In the genomic region with DNA sequence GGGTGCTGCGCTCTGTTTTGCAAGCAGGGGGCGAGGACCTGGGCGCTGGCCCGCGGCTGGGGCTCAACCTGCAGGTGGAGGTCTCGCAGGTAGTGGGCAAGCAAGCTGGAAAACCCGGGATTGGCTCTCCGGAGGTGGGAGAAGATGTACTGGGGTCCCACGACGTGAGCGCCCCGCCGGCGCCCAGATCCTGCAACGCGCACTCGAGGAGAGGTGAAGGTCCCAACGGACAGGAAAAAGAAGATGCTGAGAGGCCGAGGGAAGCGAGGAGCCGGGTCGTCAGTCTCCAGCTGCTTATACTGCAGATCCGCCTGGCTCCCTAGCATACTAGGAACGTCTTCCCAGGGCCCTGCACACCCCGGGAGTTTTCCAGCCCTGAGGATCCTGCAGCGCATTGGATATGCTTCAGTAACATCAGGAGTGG, we compare ENCODE assay signal across 8 mouse cellular contexts. TPM values are rescaled to one million over a fixed set of nuclear protein-coding genes. Genes with fewer than 3 reads are reported as not detected.
A peak's percentile ranks its signal among the peaks of the same experiment; 100 is the strongest.
DNase-seq lines count a peak whose midpoint lies in the region; ATAC-seq and TF ChIP-seq lines count a peak whose summit lies in the region.

No protein-coding gene starts in this region.

- no peaks in the 10 kb centered on the region for H3K27me3 ChIP-seq in heart, embryonic 10.5 days (ENCODE audit: insufficient read depth, poor library complexity, severe bottlenecking)
- no peaks in the 10 kb centered on the region for H3K27me3 ChIP-seq in spleen, adult 2 months (ENCODE audit: control insufficient read depth, insufficient read depth, low read length)
- H3K27me3 ChIP-seq in intestine, embryonic 15.5 days (replicated peaks) = no peaks in the 10 kb centered on the region
- no peaks in the 10 kb centered on the region for H3K27me3 ChIP-seq in myocyte (ENCODE audit: control insufficient read depth, insufficient read depth, insufficient read length)

- TF ChIP-seq POLR2A in spleen, adult 2 months (IDR thresholded peaks at IDR 0.05; ENCODE audit: low read depth, low read length) = no peak
- no peak for TF ChIP-seq POLR2A in myocyte (IDR thresholded peaks at IDR 0.05; ENCODE audit: insufficient read length, low read depth)

- H3ac ChIP-seq in myocyte (ENCODE audit: control insufficient read depth, insufficient read length) = peak overlapping the region; percentile 66

- H3K4me2 ChIP-seq in intestine, embryonic 15.5 days (replicated peaks) = peak overlapping the region; percentile 87
- H3K4me2 ChIP-seq in myocyte (ENCODE audit: low read depth) = peak overlapping the region; percentile 85

- peaks cover 39% of the 10 kb centered on the region for H3K79me2 ChIP-seq in myocyte (ENCODE audit: control insufficient read depth, insufficient read depth)

- ATAC-seq in intestine, embryonic 15.5 days = peak; percentile 34

- H3K36me3 ChIP-seq in heart, embryonic 10.5 days = 0 out of 2 replicates have a peak, but pooled peaks cover 3% of the 10 kb centered on the region
- H3K36me3 ChIP-seq in spleen, adult 2 months (ENCODE audit: control insufficient read depth, insufficient read depth, low read length) = no peaks in the 10 kb centered on the region
- H3K36me3 ChIP-seq in intestine, embryonic 15.5 days = no peaks in the 10 kb centered on the region
- H3K36me3 ChIP-seq in myocyte (ENCODE audit: control insufficient read depth, insufficient read depth) = no peaks in the 10 kb centered on the region

- peaks cover 17% of the 10 kb centered on the region for H3K4me1 ChIP-seq in heart, embryonic 10.5 days
- peaks cover 4% of the 10 kb centered on the region; the same call in 1 of the 2 replicates for H3K4me1 ChIP-seq in spleen, adult 2 months (ENCODE audit: control insufficient read depth, insufficient read depth, insufficient read length)
- H3K4me1 ChIP-seq in intestine, embryonic 15.5 days (replicated peaks) = peaks cover 11% of the 10 kb centered on the region

- H3K9me3 ChIP-seq in heart, embryonic 10.5 days = no peaks in the 10 kb centered on the region
- no peaks in the 10 kb centered on the region for H3K9me3 ChIP-seq in intestine, embryonic 15.5 days

- no peak for TF ChIP-seq CTCF in spleen, adult 2 months (IDR thresholded peaks at IDR 0.05; ENCODE audit: extremely low read depth, insufficient read depth, insufficient read length, insufficient replicate concordance)

- DNase-seq in heart, embryonic 10.5 days (ENCODE audit: low spot score) = no peak
- DNase-seq in heart, adult 8-10 months (ENCODE audit: low spot score) = no peak
- DNase-seq in spleen, adult 2 months (ENCODE audit: low read depth in 1 of 2, low spot score in 2 of 2) = no peak
- DNase-seq in spleen, postnatal 36 days (ENCODE audit: low spot score in 2 of 2) = no peak
- no peak for DNase-seq in thymus, postnatal 14 days
- DNase-seq in cerebellum, adult 8-10 months = no peak

- peak overlapping the region; percentile 96 for H3K4me3 ChIP-seq in heart, embryonic 10.5 days
- peak overlapping the region; percentile 61 for H3K4me3 ChIP-seq in spleen, adult 2 months (ENCODE audit: extremely low read depth, insufficient read depth, insufficient read length)
- H3K4me3 ChIP-seq in intestine, embryonic 15.5 days (replicated peaks) = peak overlapping the region; percentile 99
- H3K4me3 ChIP-seq in myocyte = peak overlapping the region; percentile 29

- H3K27ac ChIP-seq in heart, embryonic 10.5 days = peak overlapping the region; percentile 99
- no peak overlapping the region for H3K27ac ChIP-seq in spleen, adult 2 months (ENCODE audit: insufficient read depth, low read length)
- peak overlapping the region; percentile 71 for H3K27ac ChIP-seq in intestine, embryonic 15.5 days

- H3K9ac ChIP-seq in intestine, embryonic 15.5 days = peak overlapping the region; percentile 56

- WGBS in heart, embryonic 10.5 days = under 1% methylated on average over 26 of the region's 26 CpGs
- 2% methylated on average over 26 of the region's 26 CpGs for WGBS in spleen, adult 2 months
- under 1% methylated on average over 26 of the region's 26 CpGs for WGBS in intestine, embryonic 15.5 days

TF ChIP-seq in myocyte, 11 proteins besides CTCF, POLR2A, EP300 and RAD21:
- no peak for TF ChIP-seq POLR2AphosphoS2 (IDR thresholded peaks at IDR 0.05; ENCODE audit: insufficient read length, low read depth)
- no peak for TF ChIP-seq TCF3 (IDR thresholded peaks at IDR 0.05; ENCODE audit: insufficient read length, low read depth)
- TF ChIP-seq TCF12 (IDR thresholded peaks at IDR 0.05; ENCODE audit: insufficient read depth, poor library complexity, severe bottlenecking) = no peak
- TF ChIP-seq MYOD1 (IDR thresholded peaks at IDR 0.05; ENCODE audit: control insufficient read depth in 1 of 3, insufficient read length in 2 of 3, low read depth in 2 of 3) = no peak
- no peak for TF ChIP-seq E2F4 (IDR thresholded peaks at IDR 0.05; ENCODE audit: insufficient read depth)
- no peak for TF ChIP-seq MYOG (IDR thresholded peaks at IDR 0.05; ENCODE audit: control insufficient read depth in 1 of 3, insufficient read depth in 1 of 3, insufficient read length in 2 of 3, low read depth in 2 of 3)
- TF ChIP-seq MAX (IDR thresholded peaks at IDR 0.05; ENCODE audit: low read depth) = no peak

RNA-seq across cellular contexts. Expression of a gene that starts 0.5 kb away (rescaled TPM):
- polyA plus RNA-seq in heart, embryonic 10.5 days (2016; fragmentation: Nextera tagmentation; extraction: Ambion mirVana) = 16.6 and 22.9 TPM in 2 replicates
- 10 to 100 TPM; 31.5 to 62.5 (median 46.7) TPM for total RNA-seq in heart, adult 8-10 months (2022)
- 7.9 and 9.5 TPM in 2 replicates for polyA plus RNA-seq in spleen, adult 2 months (2012; rRNA removed)
- 20.8 and 21.1 TPM in 2 replicates for polyA plus RNA-seq in intestine, embryonic 15.5 days (2015; fragmentation: Nextera tagmentation; extraction: Ambion mirVana)
- polyA plus RNA-seq in myocyte (2012; fragmentation: generic; extraction: Trizol) = 5.1 TPM

Comparison
In these comparisons a context has a peak if more than half of its experiments do, and no peak if none do; other contexts are left out.
1. H3K4me3 ChIP-seq: peak in every context shown above with its lines; median percentile 99 in intestine, embryonic 15.5 days; 96 in heart, embryonic 10.5 days; 61 in spleen, adult 2 months; 29 in myocyte.